Mouse (Mus musculus) lung, adult 18-20 months (tissue): ENCODE data around the gene Taf5.

Experiments used
- DNase-seq, 2 experiments: peaks; one replicate each; pipeline ENCODE4 v3.0.0; 2022; ENCODE audit warnings: mixed read lengths in 2 of 2

The Taf5 gene

DNA sequence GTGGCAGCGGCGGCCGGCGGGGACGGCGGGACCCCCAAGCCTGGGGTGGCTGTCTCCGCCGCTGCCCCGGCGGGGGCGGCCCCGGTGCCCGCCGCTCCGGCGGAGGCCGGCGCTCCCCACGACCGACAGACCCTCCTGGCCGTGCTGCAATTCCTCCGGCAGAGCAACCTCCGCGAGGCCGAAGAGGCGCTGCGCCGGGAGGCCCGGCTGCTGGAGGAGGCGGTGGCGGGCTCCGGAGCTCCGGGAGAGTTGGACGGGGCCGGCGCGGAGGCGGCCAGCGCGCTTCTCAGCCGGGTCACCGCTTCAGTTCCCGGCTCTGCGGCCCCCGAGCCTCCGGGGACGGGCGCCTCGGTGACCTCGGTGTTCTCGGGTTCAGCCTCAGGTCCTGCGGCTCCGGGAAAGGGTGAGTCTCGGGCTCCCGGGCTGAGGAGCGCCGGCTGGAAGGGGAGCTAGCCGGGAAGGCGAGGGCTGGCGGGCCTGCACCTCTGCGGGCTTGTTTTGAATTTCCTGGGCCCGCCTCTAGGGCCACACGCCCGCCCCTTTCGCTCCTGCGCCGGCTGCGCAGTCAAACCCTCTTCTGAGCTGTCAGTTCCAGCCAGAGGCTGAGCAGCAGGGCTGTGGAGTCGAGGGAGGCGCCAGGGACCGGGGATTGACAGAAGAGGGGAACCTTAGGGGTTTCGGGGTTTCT, 522 bp downstream of the Taf5 start:
- peak; percentile 87 to 89 for DNase-seq

DNA sequence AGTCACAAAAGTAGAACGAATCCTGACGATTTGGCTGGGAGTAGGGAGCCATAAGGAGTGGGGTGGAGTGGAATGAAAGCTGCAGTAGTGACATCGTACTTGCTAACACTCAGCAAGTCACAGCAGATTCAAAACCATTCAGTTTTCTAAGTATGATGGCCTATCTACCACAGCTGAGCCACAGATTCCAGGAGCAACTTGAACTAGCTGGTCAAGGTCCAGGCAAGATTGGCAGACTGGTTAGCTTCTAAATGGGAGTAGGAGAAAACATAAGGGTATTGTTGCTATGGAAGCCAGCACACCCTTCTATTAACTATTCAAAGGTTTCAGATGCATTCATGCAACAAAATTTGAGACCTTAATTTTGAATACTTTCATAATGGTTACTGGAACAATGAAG, 20.7 kb downstream of the Taf5 start:
- no peak for DNase-seq

DNA sequence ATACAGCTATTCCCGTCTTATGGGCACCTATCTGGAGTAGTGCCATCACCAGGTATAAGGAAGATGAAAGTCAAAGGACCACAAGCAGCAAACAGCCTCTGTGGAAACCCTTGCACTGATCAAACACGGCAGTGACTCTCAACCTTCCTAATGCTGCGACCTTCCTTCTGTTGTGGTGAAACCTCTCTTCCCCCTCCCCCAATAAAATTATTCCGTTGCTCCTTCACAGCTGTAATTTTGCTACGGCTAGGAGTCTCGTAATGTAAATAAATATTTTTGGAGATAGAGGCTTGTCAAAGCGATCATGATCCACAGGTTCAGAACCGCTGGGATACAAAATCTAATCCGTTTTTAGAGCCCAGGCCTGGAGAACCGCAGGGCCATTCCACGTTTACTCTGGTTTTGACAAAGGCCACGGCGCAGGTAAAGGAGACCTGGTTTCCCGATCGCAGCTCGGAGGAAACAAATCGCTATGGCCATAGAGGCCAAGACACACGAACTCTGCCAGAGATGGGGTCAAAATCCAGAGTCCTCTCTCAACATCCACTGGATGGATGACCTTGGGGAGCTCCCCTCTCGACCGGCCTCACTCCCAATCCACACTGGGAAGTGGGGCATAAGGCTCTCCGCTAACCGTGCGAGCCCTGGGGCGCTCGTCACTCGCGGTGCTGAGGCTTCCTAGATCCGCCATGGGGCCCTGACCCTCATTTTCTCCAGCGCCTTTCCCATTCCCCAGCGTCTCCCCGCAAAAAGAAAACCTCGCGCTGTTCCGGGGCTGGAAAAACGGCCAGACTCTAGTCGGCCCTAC, 22.4 kb downstream of the Taf5 start:
- DNase-seq, result no peak

DNA sequence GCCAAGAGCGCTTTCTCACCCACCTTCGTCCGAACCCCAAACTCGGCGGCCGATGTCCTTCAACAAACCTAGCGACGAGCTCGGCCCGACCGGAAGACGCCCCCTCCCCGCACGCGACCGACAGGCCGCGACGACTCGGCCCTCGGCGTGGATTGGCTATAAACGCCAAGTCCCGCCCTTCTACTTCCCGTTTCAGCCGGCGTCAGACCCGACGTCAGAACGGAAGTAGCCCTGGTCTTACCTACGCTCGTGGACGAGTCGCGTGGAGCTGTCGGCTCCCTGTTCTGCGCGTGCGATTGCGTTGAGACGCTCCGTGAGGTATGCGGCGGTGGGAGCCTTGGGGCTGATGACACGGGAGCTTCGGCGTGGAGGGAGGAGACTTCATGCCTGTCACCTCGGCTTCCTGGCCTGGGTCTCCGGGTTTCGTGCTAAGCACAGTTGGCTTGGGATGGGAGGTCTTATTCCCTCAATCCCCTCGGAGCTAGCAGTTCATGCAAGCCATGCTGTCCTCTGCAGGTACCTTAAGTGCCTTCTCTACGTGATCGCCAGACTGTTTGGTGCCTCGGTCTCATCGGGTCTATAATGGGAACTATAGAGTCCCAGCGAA, 23.1 kb downstream of the Taf5 start, which contains the start of the genes Usmg5 and Pdcd11:
Usmg5 (minus strand) TSS at position 98 of the 607 bp plus-strand sequence.
Pdcd11 (plus strand) TSS at position 219 of the 607 bp plus-strand sequence.
- peak; percentile 96 to 97 for DNase-seq

DNA sequence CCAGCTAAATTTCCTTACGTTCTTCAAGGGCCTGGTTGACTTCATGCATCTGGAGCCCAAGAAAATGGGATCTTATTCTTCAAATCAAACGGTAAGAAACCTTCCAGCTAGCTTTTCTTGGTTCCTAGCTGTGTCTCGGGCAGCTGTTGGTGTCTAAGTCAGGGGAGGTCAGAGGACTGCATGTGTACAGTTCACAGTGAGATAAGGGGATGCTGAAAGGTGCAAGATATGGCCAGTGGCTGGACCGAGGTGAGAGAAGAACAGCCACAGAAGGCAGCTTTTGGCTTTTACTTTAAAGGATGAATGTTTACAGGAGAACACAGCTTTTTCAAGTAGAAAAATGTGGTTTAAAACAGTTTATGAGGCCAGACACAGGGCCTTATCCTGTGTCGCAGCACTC, 33.5 kb downstream of the Taf5 start:
- no peak for DNase-seq

DNA sequence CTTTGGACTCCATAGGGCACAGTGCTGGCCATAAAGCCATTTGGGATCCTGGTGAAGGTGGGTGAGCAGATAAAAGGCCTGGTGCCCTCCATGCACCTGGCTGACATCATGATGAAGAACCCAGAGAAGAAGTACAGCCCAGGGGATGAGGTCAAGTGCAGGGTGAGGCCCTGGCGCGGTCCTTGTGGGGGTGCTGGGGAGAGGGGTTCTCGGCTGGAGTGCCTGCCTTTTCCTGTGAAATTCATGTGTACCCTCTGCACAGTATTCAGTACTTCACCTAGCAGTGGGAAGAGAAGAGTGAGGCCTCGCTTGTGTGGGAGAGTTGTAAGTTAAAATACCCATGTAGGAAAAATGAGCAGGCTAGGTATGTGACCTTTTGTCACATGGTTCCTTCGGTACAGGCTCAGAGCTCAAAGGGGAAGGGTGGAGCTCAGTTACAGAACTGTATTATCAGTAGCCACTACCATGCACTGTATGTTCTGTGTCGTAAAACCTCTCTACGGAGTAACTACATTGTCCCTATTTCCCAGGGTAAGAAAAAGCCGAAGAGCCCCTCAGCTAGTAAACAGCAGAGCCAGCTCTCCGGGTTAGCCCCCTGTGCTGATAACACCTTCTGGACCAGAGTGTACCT, 37.2 kb downstream of the Taf5 start:
- DNase-seq, result no peak

DNA sequence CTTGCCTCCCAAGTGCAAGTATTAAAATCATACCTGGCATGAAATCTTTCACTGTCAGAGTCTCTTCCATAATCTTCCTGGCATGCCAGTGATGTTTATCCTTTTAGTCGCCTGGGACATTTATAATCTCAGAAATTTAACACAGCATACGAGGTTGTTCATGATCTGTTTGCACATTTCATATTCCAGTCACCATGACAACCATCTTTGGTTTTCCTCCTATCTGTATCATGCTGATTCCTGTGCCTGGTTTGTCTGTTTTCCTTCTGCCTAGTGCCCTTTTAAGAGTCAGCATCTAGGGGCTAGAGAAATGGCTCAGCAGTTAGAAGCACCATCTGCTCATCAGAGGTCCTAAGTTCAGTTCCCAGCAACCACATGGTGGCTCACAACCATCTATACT, 51.1 kb downstream of the Taf5 start:
- no peak for DNase-seq

DNA sequence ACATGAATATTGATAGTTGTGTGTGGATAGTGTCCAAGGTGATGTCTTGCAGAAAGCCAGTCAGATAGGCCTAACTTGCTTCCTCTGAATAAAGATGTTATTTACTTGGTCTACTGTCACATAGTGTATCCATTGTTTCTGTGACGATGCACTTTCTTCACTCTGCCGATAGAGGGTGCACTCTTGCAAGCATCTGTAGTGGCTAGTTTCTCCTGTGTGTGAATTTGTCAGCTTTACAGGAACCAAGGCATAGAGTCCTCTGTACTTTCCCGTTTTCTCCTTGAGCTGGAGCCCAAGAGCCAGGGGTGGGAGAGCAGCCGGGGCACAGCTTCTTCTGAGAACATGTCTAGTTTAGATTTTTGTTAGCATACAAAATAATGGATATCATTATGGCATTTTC, 53.5 kb downstream of the Taf5 start:
- peak in 1 of 2 experiments; percentile 13 for DNase-seq

DNA sequence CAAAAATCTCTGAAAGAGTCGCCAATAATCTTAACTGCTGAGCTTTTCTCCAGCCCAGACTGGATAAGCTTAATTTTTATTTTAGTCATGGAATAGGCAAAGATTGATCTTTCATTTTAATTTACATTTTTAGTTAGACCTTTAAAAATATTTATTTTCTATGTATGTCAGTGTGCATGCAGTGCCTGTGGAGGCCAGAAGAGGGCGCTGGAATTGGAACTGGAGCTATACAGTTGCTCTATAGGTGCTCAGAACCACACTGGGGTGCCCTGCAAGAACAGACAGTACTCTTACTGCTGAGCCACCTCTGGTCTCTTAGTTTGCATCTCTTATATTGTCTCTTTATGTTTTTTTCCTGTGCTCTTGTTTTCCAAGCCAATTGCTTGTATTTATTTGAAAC, 55.3 kb downstream of the Taf5 start:
- no peak for DNase-seq

DNA sequence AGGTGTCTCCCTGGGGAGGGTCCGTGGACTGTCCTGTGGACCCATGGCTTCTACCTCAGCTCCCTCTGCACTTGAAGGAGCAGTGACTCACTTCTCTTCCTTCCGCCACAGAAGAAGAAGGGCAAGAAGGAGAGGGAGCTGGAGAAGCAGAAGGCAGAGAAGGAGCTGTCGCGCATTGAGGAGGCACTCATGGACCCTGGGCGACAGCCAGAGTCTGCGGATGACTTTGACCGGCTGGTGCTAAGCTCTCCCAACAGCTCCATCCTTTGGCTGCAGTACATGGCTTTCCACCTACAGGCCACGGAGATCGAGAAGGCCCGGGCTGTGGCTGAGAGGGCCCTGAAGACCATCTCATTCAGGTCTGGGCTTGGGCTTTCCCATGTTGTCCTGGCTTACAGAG, 60.6 kb downstream of the Taf5 start:
- DNase-seq, result no peak

DNA sequence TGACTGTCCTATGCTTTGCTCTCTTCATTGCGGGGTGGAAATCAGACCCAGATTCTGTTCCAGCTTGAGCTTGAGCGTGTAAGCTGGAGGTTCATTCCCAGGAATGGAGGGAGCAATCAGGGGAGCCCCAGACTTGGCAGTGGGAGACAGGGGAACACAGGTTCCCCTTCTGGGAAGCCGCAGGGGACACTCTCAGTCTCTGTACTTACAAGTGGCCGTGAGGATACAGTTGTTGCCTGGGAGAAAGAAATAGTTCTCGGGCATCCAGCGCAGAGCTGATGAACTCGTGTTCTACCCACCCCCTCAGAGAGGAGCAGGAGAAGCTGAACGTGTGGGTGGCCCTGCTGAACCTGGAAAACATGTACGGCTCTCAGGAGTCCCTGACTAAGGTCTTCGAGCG, 61.3 kb downstream of the Taf5 start:
- no peak for DNase-seq

DNA sequence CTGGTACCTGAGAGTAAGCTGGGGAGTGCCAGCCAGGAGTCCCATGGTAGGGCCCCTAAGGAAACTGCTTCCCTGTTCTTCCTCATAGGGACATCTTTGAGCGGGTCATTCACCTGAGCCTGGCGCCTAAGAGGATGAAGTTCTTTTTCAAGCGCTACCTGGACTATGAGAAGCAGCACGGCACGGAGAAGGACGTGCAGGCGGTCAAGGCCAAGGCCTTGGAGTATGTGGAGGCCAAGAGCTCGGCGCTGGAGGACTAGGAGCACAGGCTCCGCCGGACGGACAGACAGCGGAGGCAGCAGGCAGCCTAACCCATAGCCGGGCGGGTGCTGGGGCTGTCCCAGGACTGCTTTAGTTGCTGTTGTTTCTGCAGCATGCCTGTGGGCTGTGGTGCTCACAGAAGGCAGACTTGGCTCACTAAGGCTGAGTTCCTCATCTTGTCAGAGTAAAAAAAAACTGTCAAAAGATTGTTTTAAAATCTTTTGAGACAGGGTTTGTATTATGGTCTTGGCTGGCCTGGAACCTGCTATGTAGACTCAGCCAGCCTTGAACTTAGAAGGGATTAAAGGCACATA, 63.1 kb downstream of the Taf5 start:
- no peak for DNase-seq
